Mouse (Mus musculus) T-cell, adult 66 days (primary cell): ENCODE data around the gene Tsen2. TPM values are rescaled to one million over a fixed set of nuclear protein-coding genes. Genes with fewer than 3 reads are reported as not detected.

ENCODE experiments used
- total RNA-seq, 2 experiments: library from RNA; stranded (reverse); gene quantifications; 3 replicates in 1 of 2; 4 replicates in 1 of 2; pipeline ENCODE4 v1.2.4; 2023

Tsen2 gene
- total RNA-seq, result 10 to 100 TPM; 10.2 to 12.5 TPM

DNA sequence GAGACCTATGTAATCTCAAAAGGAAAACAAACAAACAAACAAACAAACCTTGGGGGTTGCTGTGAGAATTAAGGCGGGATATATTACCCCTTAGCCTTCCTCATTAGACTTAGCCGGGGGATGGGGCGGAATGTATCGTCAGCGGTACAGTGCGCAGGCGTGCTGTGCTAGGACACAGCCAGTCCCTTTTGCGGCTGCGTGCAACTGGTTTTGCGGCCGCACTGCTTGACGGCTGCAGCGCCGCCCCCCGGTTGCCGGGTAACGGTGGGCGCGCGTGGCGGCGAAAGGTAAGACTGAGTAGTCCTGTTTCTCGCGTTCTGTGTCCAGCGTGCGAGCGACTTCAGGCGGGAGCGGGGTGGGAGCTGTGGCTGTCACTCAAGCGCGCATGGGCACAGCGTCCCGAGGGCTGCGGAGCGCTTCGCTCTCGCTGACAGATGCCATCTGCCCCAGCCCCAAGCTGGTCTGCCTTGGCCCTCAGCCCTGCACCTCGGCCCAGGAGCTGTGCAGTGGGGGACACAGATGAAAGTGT, at the start of gene Tsen2:
Gene Tsen2, plus strand, starts transcription at position 223 of the 529 bp plus-strand sequence.

DNA sequence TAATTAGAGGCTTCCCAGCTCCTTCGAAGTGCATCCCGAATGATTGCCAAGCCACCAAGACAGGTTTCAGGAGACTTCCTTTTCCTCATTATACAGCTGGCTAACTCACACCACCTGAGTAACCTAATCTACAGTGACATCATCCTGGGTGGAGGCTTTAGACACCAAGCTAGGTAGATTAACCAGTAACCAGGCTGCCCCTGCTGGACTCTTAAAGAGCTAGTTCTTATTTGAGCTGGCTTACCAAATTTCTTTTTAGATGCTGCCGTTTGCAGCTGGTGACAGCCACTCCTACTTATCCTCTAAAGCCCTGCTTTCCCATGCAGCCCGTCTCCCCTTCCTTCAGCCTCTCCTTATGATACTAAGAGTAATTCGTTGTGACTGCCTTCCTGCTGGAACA, 48.0 kb downstream of the Tsen2 start, which contains the start of gene Mkrn2os:
Gene Mkrn2os, minus strand, starts transcription at position 119 of the 400 bp plus-strand sequence.

DNA sequence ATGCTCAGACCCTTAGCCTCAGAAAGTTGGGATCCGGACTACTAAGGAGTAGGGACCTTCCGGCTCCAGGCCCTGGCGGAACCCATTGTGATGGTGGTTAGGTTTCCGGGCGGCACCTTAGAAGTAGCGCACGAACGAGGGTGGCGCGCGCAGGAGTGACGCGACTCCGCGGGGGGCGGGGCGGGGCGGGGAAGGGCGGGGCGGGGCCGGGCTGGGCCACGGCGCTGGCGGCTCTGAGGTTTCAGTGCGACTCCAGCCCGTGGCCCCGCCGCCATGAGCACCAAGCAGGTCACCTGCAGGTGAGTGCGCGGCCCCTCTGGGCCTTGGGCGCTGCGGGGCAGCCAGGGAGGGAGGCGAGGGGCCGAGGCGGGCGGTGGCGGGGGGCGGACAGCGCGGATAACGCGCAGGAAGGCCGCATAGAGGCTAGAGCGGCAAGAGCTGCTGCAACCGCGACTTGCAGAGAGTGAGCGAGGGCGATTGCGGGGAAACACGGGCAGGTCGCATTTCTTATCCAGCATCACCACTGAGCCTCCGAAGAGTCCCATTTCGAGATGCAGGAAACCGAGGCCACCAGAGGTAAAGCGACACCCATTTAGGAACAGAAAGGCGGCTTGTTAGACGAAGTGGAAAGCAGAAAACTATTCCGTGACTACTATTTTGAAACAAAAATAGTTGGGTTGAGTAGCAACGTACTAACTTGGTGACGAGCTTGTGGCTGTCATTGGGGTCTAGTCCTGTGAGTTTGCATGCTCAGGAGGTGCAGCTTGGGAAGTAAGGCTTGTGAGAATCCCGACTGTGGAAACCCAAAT, 57.5 kb downstream of the Tsen2 start, which contains the start of gene Mkrn2:
Gene Mkrn2, plus strand, starts transcription at position 188 of the 809 bp plus-strand sequence.

Other genes with a start within 250 kb of the Tsen2 start
- under 1 TPM in 1 of 2 experiments, not detected in 1; 0.65 TPM for gene Pparg, start 183.7 kb upstream of the Tsen2 start, total RNA-seq
- gene Mkrn2os, start 47.9 kb downstream of the Tsen2 start, total RNA-seq, result not detected
- gene Mkrn2, start 57.2 kb downstream of the Tsen2 start, total RNA-seq, result 10 to 100 TPM; 38.1 to 45.5 TPM
- 100 to 1,000 TPM; 155 to 158 TPM for gene Raf1, start 132.0 kb downstream of the Tsen2 start, total RNA-seq
- gene Tmem40, start 217.7 kb downstream of the Tsen2 start, total RNA-seq, result under 1 TPM in 1 of 2 experiments, not detected in 1; 0.44 TPM
- gene Cand2, start 229.9 kb downstream of the Tsen2 start, total RNA-seq, result 1 to 10 TPM; 6.5 to 8.5 TPM